Mouse (Mus musculus): ENCODE data around the gene Sqstm1. TPM values are rescaled to one million over a fixed set of nuclear protein-coding genes. Genes with fewer than 3 reads are reported as not detected.

The Sqstm1 gene
- total and polyA plus RNA-seq, 3 experiments: 200 to 421 (median 298) TPM

DNA sequence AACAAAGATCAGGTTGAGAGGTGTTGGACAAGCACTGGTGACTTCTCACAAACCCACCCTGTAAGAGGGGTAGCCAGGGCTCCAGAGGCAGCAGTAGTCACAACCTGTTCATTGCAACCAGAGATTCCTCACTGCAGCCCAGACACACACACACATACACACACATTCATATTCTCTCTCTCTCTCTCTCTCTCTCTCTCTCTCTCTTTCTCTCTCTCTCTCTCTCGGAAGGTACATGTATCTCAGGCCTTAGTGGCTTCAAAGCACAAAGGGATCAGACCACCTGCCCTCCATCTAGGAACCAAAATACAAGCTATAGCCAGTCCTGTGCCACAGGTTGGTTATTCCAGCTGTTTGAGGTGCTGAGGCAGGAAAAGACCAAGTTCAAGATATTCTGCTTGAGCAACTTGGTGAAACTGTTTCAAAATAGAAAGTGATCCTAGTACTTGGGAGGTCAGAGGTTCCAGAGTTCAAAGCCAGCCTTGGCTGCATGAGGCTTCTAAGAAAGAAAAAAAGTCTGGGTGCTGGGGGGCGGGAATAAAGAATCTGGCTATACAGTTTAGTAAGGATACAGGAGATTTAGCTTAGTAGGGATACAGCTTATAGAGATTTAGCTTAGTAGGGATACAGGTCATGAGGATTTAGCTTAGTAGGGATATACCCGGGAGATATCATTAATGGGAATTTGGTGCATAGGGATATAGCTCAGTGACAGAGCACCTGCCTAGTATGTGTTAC is 864 bp upstream of the Sqstm1 start:
- intact Hi-C loops (cut with DNase I): loop anchor here (2.0 kb wide), 1 partner anchor 13 kb away; no protein-coding TSS in a partner anchor
- peaks cover 15% of the 10 kb centered on the region for H3K4me1 ChIP-seq (ENCODE audit: control insufficient read depth, insufficient read depth, low read length)
- peak overlapping the region; percentile 98 for H3K4me3 ChIP-seq
- no peak for DNase-seq
- H3K27ac ChIP-seq: peak overlapping the region; percentile 100
- H3K79me2 ChIP-seq (replicated peaks; ENCODE audit: control insufficient read depth, insufficient read depth, low read length): no peaks in the 10 kb centered on the region
- peaks cover 10% of the 10 kb centered on the region for H3K36me3 ChIP-seq (ENCODE audit: control insufficient read depth, insufficient read depth, low read length)
- no peak for TF ChIP-seq POLR2A (IDR thresholded peaks at IDR 0.05; ENCODE audit: insufficient read depth, low read depth, low read length)
- TF ChIP-seq EP300 (IDR thresholded peaks at IDR 0.05; ENCODE audit: insufficient read depth, low read depth, low read length): no peak
- TF ChIP-seq CTCF (IDR thresholded peaks at IDR 0.05): no peak
- no peaks in the 10 kb centered on the region for H3K27me3 ChIP-seq (ENCODE audit: control insufficient read depth, insufficient read depth, low read length)
- peak overlapping the region; percentile 54 for H3K9ac ChIP-seq (ENCODE audit: low read depth, low read length)
- 90% methylated on average over 3 of the region's 3 CpGs for WGBS

DNA sequence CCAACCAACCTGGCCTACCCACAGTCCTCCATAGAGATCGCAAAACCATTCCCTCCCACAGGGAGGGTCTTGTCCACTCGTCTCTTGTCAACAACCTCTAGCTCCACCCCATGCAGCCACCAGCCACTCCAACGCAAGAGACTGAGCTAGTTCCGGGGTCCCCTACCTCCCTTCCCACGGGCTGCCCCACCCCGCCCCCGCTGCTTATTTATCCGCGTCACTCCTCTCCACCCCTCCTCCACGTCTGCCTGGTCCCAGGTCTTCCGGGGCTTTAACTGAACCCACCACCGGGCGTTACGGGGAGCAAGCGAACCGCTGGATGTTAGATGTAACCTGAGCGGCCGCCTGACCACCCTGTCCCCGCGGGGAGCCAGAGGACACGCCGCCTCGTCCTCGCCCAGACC is 524 bp downstream of the Sqstm1 start:
- peak overlapping the region; percentile 98 for H3K4me3 ChIP-seq
- peaks cover 18% of the 10 kb centered on the region for H3K4me1 ChIP-seq (ENCODE audit: control insufficient read depth, insufficient read depth, low read length)
- H3K79me2 ChIP-seq (replicated peaks; ENCODE audit: control insufficient read depth, insufficient read depth, low read length): no peaks in the 10 kb centered on the region
- H3K27ac ChIP-seq: peak overlapping the region; percentile 100
- peak; percentile 86 to 92 for DNase-seq
- 1% methylated on average over 24 of the region's 24 CpGs for WGBS
- no peak; the same call in 1 of the 2 replicates for TF ChIP-seq POLR2A (IDR thresholded peaks at IDR 0.05; ENCODE audit: insufficient read depth, low read depth, low read length)
- peak; percentile 76 for TF ChIP-seq EP300 (IDR thresholded peaks at IDR 0.05; ENCODE audit: insufficient read depth, low read depth, low read length)
- TF ChIP-seq CTCF (IDR thresholded peaks at IDR 0.05): no peak
- intact Hi-C loops (cut with DNase I): loop anchor here (2.0 kb wide), 1 partner anchor 15 kb away; no protein-coding TSS in a partner anchor
- peaks cover 22% of the 10 kb centered on the region for H3K36me3 ChIP-seq (ENCODE audit: control insufficient read depth, insufficient read depth, low read length)
- no peaks in the 10 kb centered on the region for H3K27me3 ChIP-seq (ENCODE audit: control insufficient read depth, insufficient read depth, low read length)
- peak overlapping the region; percentile 98 for H3K9ac ChIP-seq (ENCODE audit: low read depth, low read length)

DNA sequence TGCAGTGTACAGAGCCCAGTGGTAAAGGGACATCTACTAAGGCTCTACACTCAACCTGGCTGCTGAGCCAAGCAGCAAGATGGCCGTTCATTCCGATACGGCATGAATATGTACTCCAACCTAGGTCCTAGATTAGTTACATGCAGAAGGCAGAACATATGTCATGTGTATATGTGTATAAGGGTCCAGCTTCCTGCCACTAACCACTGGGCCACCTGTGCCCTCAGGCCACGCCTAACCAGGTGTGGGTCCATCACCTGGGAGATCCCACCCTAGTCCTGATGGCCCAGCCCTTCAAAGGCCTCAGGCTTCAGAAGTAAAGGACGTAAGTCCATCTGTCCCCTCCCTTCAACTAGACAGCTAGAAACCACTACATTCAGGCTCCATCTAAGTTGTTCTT is 2.6 kb downstream of the Sqstm1 start:
- intact Hi-C loops (cut with DNase I): no loop called here
- peaks cover 28% of the 10 kb centered on the region for H3K36me3 ChIP-seq (ENCODE audit: control insufficient read depth, insufficient read depth, low read length)
- 82% methylated on average over 5 of the region's 5 CpGs for WGBS
- no peaks in the 10 kb centered on the region for H3K79me2 ChIP-seq (replicated peaks; ENCODE audit: control insufficient read depth, insufficient read depth, low read length)
- H3K9ac ChIP-seq (ENCODE audit: low read depth, low read length): no peak overlapping the region
- H3K4me1 ChIP-seq (ENCODE audit: control insufficient read depth, insufficient read depth, low read length): peaks cover 15% of the 10 kb centered on the region
- H3K27ac ChIP-seq: no peak overlapping the region
- H3K4me3 ChIP-seq: no peak overlapping the region
- TF ChIP-seq EP300 (IDR thresholded peaks at IDR 0.05; ENCODE audit: insufficient read depth, low read depth, low read length) (no peak), POLR2A (IDR thresholded peaks at IDR 0.05; ENCODE audit: insufficient read depth, low read depth, low read length) (no peak), CTCF (IDR thresholded peaks at IDR 0.05) (no peak)
- H3K27me3 ChIP-seq (ENCODE audit: control insufficient read depth, insufficient read depth, low read length): no peaks in the 10 kb centered on the region
- peak in 1 of 2 experiments; percentile 18 for DNase-seq

DNA sequence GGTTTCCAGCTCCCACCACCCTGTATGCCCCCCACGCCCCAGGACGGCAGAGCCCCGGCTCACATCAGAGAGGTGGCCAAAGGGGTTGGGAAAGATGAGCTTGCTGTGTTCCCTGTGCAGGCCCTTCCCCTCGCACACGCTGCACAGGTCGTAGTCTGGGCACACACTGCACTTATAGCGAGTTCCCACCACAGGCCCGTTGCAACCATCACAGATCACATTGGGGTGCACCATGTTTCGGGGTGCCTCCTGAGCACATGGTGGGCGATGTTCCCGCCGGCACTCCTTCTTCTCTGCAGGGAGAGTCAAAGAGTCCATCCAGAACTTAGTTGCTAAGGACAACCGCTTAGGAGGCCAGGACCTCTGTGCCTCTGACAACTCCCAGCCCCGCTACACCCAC is 3.3 kb downstream of the Sqstm1 start:
- intact Hi-C loops (cut with DNase I): no loop called here

DNA sequence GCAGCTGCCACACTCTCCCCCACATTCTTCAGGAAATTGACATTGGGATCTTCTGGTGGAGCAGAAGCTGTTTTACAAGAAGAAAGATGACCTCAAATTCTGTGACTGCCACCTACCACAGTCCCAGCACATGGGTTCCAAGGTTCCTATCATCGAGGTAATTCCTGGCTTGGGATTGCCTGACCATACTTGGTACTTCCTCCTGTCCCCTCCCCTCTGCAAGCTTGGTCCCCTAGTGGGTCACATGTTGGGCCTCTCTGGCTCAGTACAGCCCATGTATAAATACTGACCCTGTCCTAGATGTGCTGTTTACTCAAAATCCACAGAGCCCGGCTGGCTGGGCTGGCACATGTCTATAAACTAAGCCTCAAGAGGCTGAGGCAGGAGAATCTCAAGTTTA is 4.6 kb downstream of the Sqstm1 start:
- Histone ChIP-seq H3K27ac (no peak overlapping the region), H3K36me3 (ENCODE audit: control insufficient read depth, insufficient read depth, low read length) (peaks cover 28% of the 10 kb centered on the region), H3K4me3 (no peak overlapping the region), H3K4me1 (ENCODE audit: control insufficient read depth, insufficient read depth, low read length) (peaks cover 8% of the 10 kb centered on the region), H3K79me2 (replicated peaks; ENCODE audit: control insufficient read depth, insufficient read depth, low read length) (no peaks in the 10 kb centered on the region), H3K9ac (ENCODE audit: low read depth, low read length) (no peak overlapping the region), H3K27me3 (ENCODE audit: control insufficient read depth, insufficient read depth, low read length) (no peaks in the 10 kb centered on the region)
- TF ChIP-seq EP300 (IDR thresholded peaks at IDR 0.05; ENCODE audit: insufficient read depth, low read depth, low read length): no peak
- intact Hi-C loops (cut with DNase I): no loop called here
- WGBS: 61% methylated on average over 2 of the region's 2 CpGs
- DNase-seq: no peak

More for the DNA sequence above, 3.3 kb downstream of the Sqstm1 start:
- Histone ChIP-seq H3K27ac (no peak overlapping the region), H3K4me1 (ENCODE audit: control insufficient read depth, insufficient read depth, low read length) (peaks cover 10% of the 10 kb centered on the region), H3K27me3 (ENCODE audit: control insufficient read depth, insufficient read depth, low read length) (no peaks in the 10 kb centered on the region), H3K9ac (ENCODE audit: low read depth, low read length) (no peak overlapping the region), H3K79me2 (replicated peaks; ENCODE audit: control insufficient read depth, insufficient read depth, low read length) (no peaks in the 10 kb centered on the region), H3K36me3 (ENCODE audit: control insufficient read depth, insufficient read depth, low read length) (peaks cover 28% of the 10 kb centered on the region), H3K4me3 (no peak overlapping the region)
- WGBS: 95% methylated on average over 14 of the region's 14 CpGs
- no peak for DNase-seq
- TF ChIP-seq EP300 (IDR thresholded peaks at IDR 0.05; ENCODE audit: insufficient read depth, low read depth, low read length) (no peak), POLR2A (IDR thresholded peaks at IDR 0.05; ENCODE audit: insufficient read depth, low read depth, low read length) (no peak), CTCF (IDR thresholded peaks at IDR 0.05) (no peak)

DNA sequence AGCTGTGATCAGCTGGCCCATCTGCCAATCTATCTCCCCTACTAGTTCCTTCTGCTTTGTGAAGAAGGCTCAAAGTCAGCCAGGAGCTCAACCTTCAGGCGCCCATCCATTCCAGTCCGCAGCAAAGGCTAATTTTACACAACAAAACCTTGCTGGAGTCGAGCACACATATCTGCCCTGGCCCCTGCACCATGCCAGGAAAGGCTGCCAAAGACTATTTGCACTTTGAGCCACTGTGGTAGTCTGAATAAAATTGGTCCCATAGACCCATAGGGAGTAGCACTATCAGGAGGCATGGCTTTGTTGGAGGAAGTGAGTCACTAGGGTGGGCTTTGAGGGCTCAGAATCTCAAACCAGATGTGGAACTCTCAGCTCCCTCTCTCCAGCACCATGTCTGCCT is 5.2 kb downstream of the Sqstm1 start:
- TF ChIP-seq POLR2A (IDR thresholded peaks at IDR 0.05; ENCODE audit: insufficient read depth, low read depth, low read length): no peak
- TF ChIP-seq EP300 (IDR thresholded peaks at IDR 0.05; ENCODE audit: insufficient read depth, low read depth, low read length): no peak
- no peak for TF ChIP-seq CTCF (IDR thresholded peaks at IDR 0.05)
- H3K9ac ChIP-seq (ENCODE audit: low read depth, low read length): no peak overlapping the region
- H3K36me3 ChIP-seq (ENCODE audit: control insufficient read depth, insufficient read depth, low read length): peaks cover 28% of the 10 kb centered on the region
- no peak overlapping the region for H3K4me3 ChIP-seq
- H3K79me2 ChIP-seq (replicated peaks; ENCODE audit: control insufficient read depth, insufficient read depth, low read length): no peaks in the 10 kb centered on the region
- WGBS: 29% methylated on average over 3 of the region's 3 CpGs
- DNase-seq: peak in 1 of 2 experiments; percentile 47
- H3K27me3 ChIP-seq (ENCODE audit: control insufficient read depth, insufficient read depth, low read length): no peaks in the 10 kb centered on the region
- intact Hi-C loops (cut with DNase I): no loop called here
- H3K4me1 ChIP-seq (ENCODE audit: control insufficient read depth, insufficient read depth, low read length): peaks cover 8% of the 10 kb centered on the region
- no peak overlapping the region for H3K27ac ChIP-seq
